Mouse (Mus musculus): Measurements from ENCODE around the gene Ppp3cb.

DNA sequence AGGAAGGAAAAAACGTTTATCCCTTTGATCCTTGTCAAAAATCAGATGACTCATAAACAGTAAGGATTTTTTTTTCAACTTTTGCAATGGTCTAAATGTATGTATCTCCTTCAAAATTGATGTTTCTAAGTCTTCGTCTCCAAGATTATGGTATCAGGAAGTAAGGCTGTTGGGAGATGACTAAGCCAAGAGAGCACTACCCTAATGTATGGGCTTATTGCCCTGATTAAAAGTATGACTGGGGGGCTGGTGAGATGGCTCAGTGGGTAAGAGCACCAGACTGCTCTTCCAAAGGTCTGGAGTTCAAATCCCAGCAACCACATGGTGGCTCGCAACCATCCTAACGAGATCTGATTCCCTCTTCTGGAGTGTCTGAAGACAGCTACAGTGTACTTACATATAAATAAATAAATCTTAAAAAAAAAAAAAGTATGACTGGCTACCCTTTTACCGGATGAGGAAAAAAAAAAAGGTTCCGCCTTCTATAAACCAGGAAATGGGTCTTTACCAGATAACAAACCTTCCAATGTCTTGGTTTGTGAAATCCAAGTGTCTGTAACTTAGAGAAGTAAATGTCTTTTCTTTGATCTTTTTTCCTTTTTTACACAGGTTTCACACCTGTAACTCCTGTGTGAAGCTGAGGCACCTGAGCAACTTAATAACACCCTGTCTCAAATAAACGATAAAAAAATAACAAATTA, 64.2 kb downstream of the Ppp3cb start:
- TF ChIP-seq CTCF (IDR thresholded peaks at IDR 0.05; ENCODE audit: borderline replicate concordance, insufficient read depth, low read length) (no peak), POLR2A (IDR thresholded peaks at IDR 0.05; ENCODE audit: low read depth, low read length) (no peak)

Data from embryonic fibroblast, embryonic 13.5 days (primary cell).